Mouse (Mus musculus): ENCODE data around the gene Cacna1e.

- TF ChIP-seq POLR2A (IDR thresholded peaks at IDR 0.05; ENCODE audit: borderline replicate concordance, extremely low read depth, insufficient read depth, insufficient read length, poor library complexity, severe bottlenecking), result no peak
- TF ChIP-seq CTCF (IDR thresholded peaks at IDR 0.05; ENCODE audit: borderline replicate concordance, extremely low read depth, insufficient read depth, insufficient read length), result no peak
Observed at GRCm38 (mm10) chr1:154511736-154512135, 372.6 kb downstream of the Cacna1e start.

Measured in brain, embryonic 14.5 days (tissue).